In genomic region chr11:68158166-68158565, GRCm38 (mm10) we compare ENCODE assay signal across 25 mouse cellular contexts.
DNase-seq lines count a peak whose midpoint lies in the region; ATAC-seq and TF ChIP-seq lines count a peak whose summit lies in the region.
"Had no signal": no experiment of that assay in that cellular context is flagged by ENCODE, and none has a peak within 500 bp of the region (broad histone marks: within the 10 kb centered on the region; RNA-seq: fewer than 3 reads in every experiment).

No protein-coding gene starts in this region.

- TF ChIP-seq POLR2A in MEL (IDR thresholded peaks at IDR 0.05; ENCODE audit: control insufficient read depth in 1 of 2, insufficient read depth in 1 of 2, low read depth in 1 of 2, low read length in 2 of 2, poor library complexity in 1 of 2), result no peak

- H3K27me3 ChIP-seq in liver, embryonic 12.5 days (replicated peaks), result no peaks in the 10 kb centered on the region
- H3K27me3 ChIP-seq in liver, embryonic 11.5 days (replicated peaks; ENCODE audit: control insufficient read depth, insufficient read depth, low read length), result no peaks in the 10 kb centered on the region
- H3K27me3 ChIP-seq in MEL (ENCODE audit: control insufficient read depth in 1 of 2, insufficient read depth in 2 of 2, low read length in 2 of 2), result no peaks in the 10 kb centered on the region
- H3K27me3 ChIP-seq: CH12.LX, Patski had no signal

- peaks cover 11% of the 10 kb centered on the region for H3K4me1 ChIP-seq in liver, embryonic 12.5 days
- no peaks in the 10 kb centered on the region for H3K4me1 ChIP-seq in liver, embryonic 11.5 days (replicated peaks; ENCODE audit: control insufficient read depth, insufficient read depth, low read length)
- H3K4me1 ChIP-seq in MEL (ENCODE audit: control insufficient read depth in 1 of 2, insufficient read depth in 2 of 2, low read length in 2 of 2), result peaks cover 7 to 22% of the 10 kb centered on the region in 2 experiments; a peak in 3 of 4 replicates

- DNase-seq in liver, embryonic 11.5 days (ENCODE audit: low spot score), result no peak
- peak; percentile 17 for DNase-seq in 416B (ENCODE audit: low read depth)
- peak; percentile 91 for DNase-seq in MEL (ENCODE audit: low read depth, low spot score)
- DNase-seq in MEL-GATA-1-ER (ENCODE audit: extremely low read depth, low read depth), result peak; percentile 60
- no peak for DNase-seq in kidney, postnatal 25 days
- no peak for DNase-seq in gastrocnemius, postnatal 36 days
- DNase-seq: adrenal gland, adult 2 months; adrenal gland, adult 8-10 months; adrenal gland, postnatal 10 days; adrenal gland, postnatal 14 days; adrenal gland, postnatal 25 days; adrenal gland, postnatal 36 days; B cell, adult 2 months; cerebellum, adult 11 months; cerebellum, adult 11-12 months; cerebellum, adult 18-20 months; cerebellum, adult 2 months; cerebellum, adult 8-10 months; cerebellum, adult 9-10 months had no signal

- intact Hi-C loops in gastrocnemius, postnatal 36 days (cut with DNase I), result no loop called here

- no peak for TF ChIP-seq RAD21 in MEL (IDR thresholded peaks at IDR 0.05; ENCODE audit: low read depth, low read length)

- H3K9me3 ChIP-seq in liver, embryonic 12.5 days (replicated peaks), result no peaks in the 10 kb centered on the region
- H3K9me3 ChIP-seq in liver, embryonic 11.5 days (ENCODE audit: control insufficient read depth, low read length), result no peaks in the 10 kb centered on the region
- no peaks in the 10 kb centered on the region for H3K9me3 ChIP-seq in MEL (replicated peaks; ENCODE audit: insufficient read depth, low read length)
- H3K9me3 ChIP-seq: G1E had no signal

- H3K4me2 ChIP-seq in liver, embryonic 12.5 days, result no peak overlapping the region
- no peak overlapping the region for H3K4me2 ChIP-seq in liver, embryonic 11.5 days

- ATAC-seq in liver, embryonic 12.5 days, result 0 out of 2 replicates have a peak, but pooled peaks have one; percentile 30
- no peak for ATAC-seq in liver, embryonic 11.5 days (replicated peaks; ENCODE audit: low FRiP score)
- ATAC-seq in activated CD4-positive, CD25-positive, alpha-beta regulatory T cell, adult 4 months, result no peak
- ATAC-seq: CD4-positive, CD25-positive, alpha-beta regulatory T cell, adult 4 months; Patski had no signal

- 40% methylated on average over 3 of the region's 3 CpGs for WGBS in liver, embryonic 12.5 days (ENCODE audit: insufficient replicate concordance)
- 43% methylated on average over 3 of the region's 3 CpGs for WGBS in liver, embryonic 11.5 days

- no peak overlapping the region for H3K4me3 ChIP-seq in liver, embryonic 12.5 days
- no peak overlapping the region for H3K4me3 ChIP-seq in liver, embryonic 11.5 days (ENCODE audit: low read depth, low read length)
- H3K4me3 ChIP-seq in MEL (ENCODE audit: control insufficient read depth in 1 of 2, insufficient read depth in 1 of 2, low read depth in 2 of 2, low read length in 2 of 2), result no peak overlapping the region

- no peaks in the 10 kb centered on the region for H3K36me3 ChIP-seq in liver, embryonic 12.5 days
- no peaks in the 10 kb centered on the region for H3K36me3 ChIP-seq in liver, embryonic 11.5 days (ENCODE audit: control insufficient read depth, insufficient read depth, low read length)
- H3K36me3 ChIP-seq in MEL (ENCODE audit: control insufficient read depth in 1 of 2, insufficient read depth in 2 of 2, low read length in 2 of 2), result peaks cover 0 to 22% of the 10 kb centered on the region in 2 experiments; a peak in 2 of 4 replicates

- no peak for TF ChIP-seq CTCF in MEL (IDR thresholded peaks at IDR 0.05 in 2 of 3, conservative IDR thresholded peaks at IDR 0.05 in 1 of 3; ENCODE audit: control insufficient read depth in 1 of 3, insufficient read depth in 1 of 3, low read depth in 2 of 3, low read length in 3 of 3, poor library complexity in 1 of 3, severe bottlenecking in 1 of 3)

- TF ChIP-seq EP300 in MEL (IDR thresholded peaks at IDR 0.05; ENCODE audit: low read depth in 1 of 2, low read length in 2 of 2), result peak; percentile 95 to 96

- H3K9ac ChIP-seq in liver, embryonic 12.5 days, result no peak overlapping the region
- no peak overlapping the region for H3K9ac ChIP-seq in liver, embryonic 11.5 days (ENCODE audit: low read depth, low read length)
- H3K9ac ChIP-seq in MEL (ENCODE audit: control insufficient read depth, low read depth, low read length, poor library complexity, severe bottlenecking), result no peak overlapping the region

- H3K79me2 ChIP-seq in MEL (ENCODE audit: control insufficient read depth, insufficient read depth, low read length, poor library complexity), result no peaks in the 10 kb centered on the region

- H3K27ac ChIP-seq in liver, embryonic 12.5 days, result no peak overlapping the region
- H3K27ac ChIP-seq in liver, embryonic 11.5 days (ENCODE audit: low read depth, low read length), result no peak overlapping the region
- peak overlapping the region; percentile 64 for H3K27ac ChIP-seq in MEL (ENCODE audit: control insufficient read depth, low read depth, low read length)

TF ChIP-seq in MEL, 35 proteins besides CTCF, POLR2A, EP300 and RAD21:
- TF ChIP-seq UBTF (IDR thresholded peaks at IDR 0.05; ENCODE audit: borderline replicate concordance, insufficient read depth, low read depth, low read length), result no peak
- peak; percentile 42; the same call in 1 of the 2 replicates for TF ChIP-seq RCOR1 (IDR thresholded peaks at IDR 0.05; ENCODE audit: low read depth, low read length)
- no peak for TF ChIP-seq ZKSCAN1 (IDR thresholded peaks at IDR 0.05; ENCODE audit: low read depth, low read length)
- no peak for TF ChIP-seq CHD2 (IDR thresholded peaks at IDR 0.05; ENCODE audit: low read length)
- no peak for TF ChIP-seq ZMIZ1 (IDR thresholded peaks at IDR 0.05; ENCODE audit: low read depth, low read length)
- TF ChIP-seq POLR2AphosphoS5 (IDR thresholded peaks at IDR 0.05; ENCODE audit: borderline replicate concordance, low read depth, low read length), result no peak
- no peak for TF ChIP-seq USF2 (IDR thresholded peaks at IDR 0.05; ENCODE audit: borderline replicate concordance in 1 of 2, insufficient read depth in 1 of 2, low read depth in 1 of 2, low read length in 2 of 2)
- no peak for TF ChIP-seq MAX (IDR thresholded peaks at IDR 0.05; ENCODE audit: low read length)
- TF ChIP-seq USF1 (IDR thresholded peaks at IDR 0.05; ENCODE audit: low read depth, low read length), result no peak
- TF ChIP-seq SMC3 (IDR thresholded peaks at IDR 0.05; ENCODE audit: low read depth, low read length), result no peak
- TF ChIP-seq POLR2AphosphoS2 (IDR thresholded peaks at IDR 0.05; ENCODE audit: low read length), result no peak
- TF ChIP-seq NELFE (IDR thresholded peaks at IDR 0.05; ENCODE audit: low read depth, low read length), result no peak
- no peak for TF ChIP-seq KAT2A (conservative IDR thresholded peaks at IDR 0.05; ENCODE audit: low read depth, low read length)
- no peak for TF ChIP-seq GABPA (IDR thresholded peaks at IDR 0.05; ENCODE audit: low read depth, low read length)
- TF ChIP-seq ETS1 (IDR thresholded peaks at IDR 0.05; ENCODE audit: low read depth, low read length), result peak; percentile 37; the same call in 1 of the 2 replicates
- no peak for TF ChIP-seq ELF1 (IDR thresholded peaks at IDR 0.05; ENCODE audit: low read depth, low read length)
- no peak for TF ChIP-seq BHLHE40 (IDR thresholded peaks at IDR 0.05; ENCODE audit: borderline replicate concordance, low read depth, low read length)
- TF ChIP-seq E2F4 (IDR thresholded peaks at IDR 0.05; ENCODE audit: borderline replicate concordance, low read depth, low read length), result no peak
- TF ChIP-seq TCF12 (IDR thresholded peaks at IDR 0.05; ENCODE audit: low read depth, low read length), result peak; percentile 88
- TF ChIP-seq TBP (IDR thresholded peaks at IDR 0.05; ENCODE audit: low read depth, low read length), result 0 out of 2 replicates have a peak, but pooled peaks have one; percentile 49
- TF ChIP-seq MYC (IDR thresholded peaks at IDR 0.05; ENCODE audit: low read depth, low read length), result 0 out of 2 replicates have a peak, but pooled peaks have one; percentile 55
- no peak for TF ChIP-seq MAZ (IDR thresholded peaks at IDR 0.05; ENCODE audit: low read depth, low read length)
- no peak for TF ChIP-seq MEF2A (IDR thresholded peaks at IDR 0.05; ENCODE audit: extremely low read depth, insufficient replicate concordance, low read depth, low read length, poor library complexity, severe bottlenecking)
- TF ChIP-seq NRF1 (IDR thresholded peaks at IDR 0.05; ENCODE audit: insufficient read depth, low read depth, low read length, poor library complexity, severe bottlenecking), result no peak
- TF ChIP-seq ZC3H11A (IDR thresholded peaks at IDR 0.05; ENCODE audit: low read depth, low read length), result no peak
- peak; percentile 67; the same call in 1 of the 2 replicates for TF ChIP-seq MYB (IDR thresholded peaks at IDR 0.05; ENCODE audit: low read depth, low read length)
- TF ChIP-seq MXI1 (IDR thresholded peaks at IDR 0.05; ENCODE audit: low read depth, low read length), result no peak
- peak; percentile 90; the same call in 1 of the 2 replicates for TF ChIP-seq JUND (IDR thresholded peaks at IDR 0.05; ENCODE audit: low read depth, low read length)
- TF ChIP-seq SIN3A (IDR thresholded peaks at IDR 0.05; ENCODE audit: low read length), result 0 out of 2 replicates have a peak, but pooled peaks have one; percentile 39
- no peak for TF ChIP-seq ZNF384 (IDR thresholded peaks at IDR 0.05; ENCODE audit: low read depth, low read length)
- TF ChIP-seq CHD1 (IDR thresholded peaks at IDR 0.05; ENCODE audit: low read depth, low read length), result no peak
- TF ChIP-seq HCFC1 (IDR thresholded peaks at IDR 0.05; ENCODE audit: low read depth, low read length), result no peak
- TF ChIP-seq TAL1 (IDR thresholded peaks at IDR 0.05; ENCODE audit: low read length), result peak; percentile 89
- TF ChIP-seq MAFK (IDR thresholded peaks at IDR 0.05; ENCODE audit: borderline replicate concordance, low read depth, low read length), result no peak
- peak; percentile 94 for TF ChIP-seq GATA1 (IDR thresholded peaks at IDR 0.05; ENCODE audit: low read depth, low read length)

Comparison
In these comparisons a context has a peak if more than half of its experiments do, and no peak if none do; other contexts are left out.
1. DNase-seq: peak in 416B (single experiment), MEL (single experiment) and MEL-GATA-1-ER (single experiment); none in liver, embryonic 11.5 days (single experiment), kidney, postnatal 25 days (0 of 2) and gastrocnemius, postnatal 36 days (0 of 2).